ENCODE assay signal across 8 mouse cellular contexts in genomic region chr13:23532262-23533075, GRCm38 (mm10). TPM values are rescaled to one million over a fixed set of nuclear protein-coding genes. Genes with fewer than 3 reads are reported as not detected.
DNase-seq lines count a peak whose midpoint lies in the region; ATAC-seq lines count a peak whose summit lies in the region.

No protein-coding gene starts in this region.

- ATAC-seq in kidney, embryonic 15.5 days (replicated peaks; ENCODE audit: low FRiP score) = no peak
- ATAC-seq in hindbrain, embryonic 14.5 days (ENCODE audit: low FRiP score) = no peak
- ATAC-seq in midbrain, embryonic 15.5 days (replicated peaks) = no peak

- H3K9ac ChIP-seq in kidney, embryonic 15.5 days = peak overlapping the region; percentile 47
- H3K9ac ChIP-seq in hindbrain, embryonic 14.5 days = peak overlapping the region; percentile 84
- H3K9ac ChIP-seq in midbrain, embryonic 15.5 days = peak overlapping the region; percentile 75

- H3K27me3 ChIP-seq in kidney, embryonic 15.5 days = no peaks in the 10 kb centered on the region
- H3K27me3 ChIP-seq in hindbrain, embryonic 14.5 days (ENCODE audit: control insufficient read depth, insufficient read depth, low read length) = no peaks in the 10 kb centered on the region
- H3K27me3 ChIP-seq in midbrain, embryonic 15.5 days (replicated peaks) = no peaks in the 10 kb centered on the region

- no peak for DNase-seq in kidney, postnatal 14 days
- peak; percentile 49 for DNase-seq in R1 (ENCODE audit: low read depth, low spot score)
- DNase-seq in hindbrain, embryonic 14.5 days (ENCODE audit: low spot score) = no peak
- DNase-seq in urinary bladder, postnatal 10 days (ENCODE audit: low spot score) = no peak
- DNase-seq in frontal cortex, postnatal 25 days (ENCODE audit: low spot score in 2 of 2) = no peak
- no peak for DNase-seq in frontal cortex, postnatal 36 days (ENCODE audit: low spot score in 2 of 2)

- peaks cover 46% of the 10 kb centered on the region for H3K4me1 ChIP-seq in kidney, embryonic 15.5 days
- H3K4me1 ChIP-seq in hindbrain, embryonic 14.5 days (replicated peaks; ENCODE audit: control insufficient read depth, insufficient read depth, low read length) = peaks cover 29% of the 10 kb centered on the region
- peaks cover 41% of the 10 kb centered on the region for H3K4me1 ChIP-seq in midbrain, embryonic 15.5 days

- H3K4me2 ChIP-seq in kidney, embryonic 15.5 days = peak overlapping the region; percentile 58
- H3K4me2 ChIP-seq in hindbrain, embryonic 14.5 days (replicated peaks) = peak overlapping the region; percentile 55
- H3K4me2 ChIP-seq in midbrain, embryonic 15.5 days = peak overlapping the region; percentile 85

- H3K27ac ChIP-seq in kidney, embryonic 15.5 days = peak overlapping the region; percentile 98
- H3K27ac ChIP-seq in hindbrain, embryonic 14.5 days = peak overlapping the region; percentile 95
- peak overlapping the region; percentile 96 for H3K27ac ChIP-seq in midbrain, embryonic 15.5 days

- H3K36me3 ChIP-seq in kidney, embryonic 15.5 days = no peaks in the 10 kb centered on the region
- no peaks in the 10 kb centered on the region for H3K36me3 ChIP-seq in hindbrain, embryonic 14.5 days (replicated peaks; ENCODE audit: control insufficient read depth, insufficient read depth)
- no peaks in the 10 kb centered on the region for H3K36me3 ChIP-seq in midbrain, embryonic 15.5 days (replicated peaks)

- peak overlapping the region; percentile 56 for H3K4me3 ChIP-seq in kidney, embryonic 15.5 days (replicated peaks)
- peak overlapping the region; percentile 49 for H3K4me3 ChIP-seq in hindbrain, embryonic 14.5 days (replicated peaks; ENCODE audit: low read length)
- H3K4me3 ChIP-seq in midbrain, embryonic 15.5 days = peak overlapping the region; percentile 54

- no peaks in the 10 kb centered on the region for H3K9me3 ChIP-seq in kidney, embryonic 15.5 days (replicated peaks)
- H3K9me3 ChIP-seq in hindbrain, embryonic 14.5 days (ENCODE audit: control insufficient read depth, low read length) = no peaks in the 10 kb centered on the region
- H3K9me3 ChIP-seq in midbrain, embryonic 15.5 days = no peaks in the 10 kb centered on the region

- WGBS in kidney, embryonic 15.5 days = 24% methylated on average over 9 of the region's 9 CpGs
- WGBS in hindbrain, embryonic 14.5 days = 24% methylated on average over 9 of the region's 9 CpGs
- WGBS in midbrain, embryonic 15.5 days = 24% methylated on average over 9 of the region's 9 CpGs

RNA-seq across cellular contexts. Expression of gene Hist1h2af, which starts 1.2 kb away (rescaled TPM):
- 3.3 and 7.3 TPM in 2 replicates for polyA plus RNA-seq in kidney, embryonic 15.5 days (2015; fragmentation: Nextera tagmentation; extraction: Ambion mirVana)
- polyA plus RNA-seq in hindbrain, embryonic 14.5 days (2014; fragmentation: Nextera tagmentation; extraction: Ambion mirVana) = 0.81 and 3.3 TPM in 2 replicates
- 0.69 TPM in 1 of 2 replicates, not detected in the other for polyA plus RNA-seq in midbrain, embryonic 15.5 days (2015; fragmentation: Nextera tagmentation; extraction: Ambion mirVana)

RNA-seq across cellular contexts. Expression of gene Hist1h4h, which starts 1.6 kb away (rescaled TPM):
- 7.5 and 7.8 TPM in 2 replicates for polyA plus RNA-seq in kidney, embryonic 15.5 days (2015; fragmentation: Nextera tagmentation; extraction: Ambion mirVana)
- 3.2 and 3.3 TPM in 2 replicates for polyA plus RNA-seq in hindbrain, embryonic 14.5 days (2014; fragmentation: Nextera tagmentation; extraction: Ambion mirVana)
- polyA plus RNA-seq in midbrain, embryonic 15.5 days (2015; fragmentation: Nextera tagmentation; extraction: Ambion mirVana) = 3.3 and 5.1 TPM in 2 replicates

RNA-seq across cellular contexts. Expression of gene Hist1h3g, which starts 2.8 kb away (rescaled TPM):
- 6.6 and 6.9 TPM in 2 replicates for polyA plus RNA-seq in kidney, embryonic 15.5 days (2015; fragmentation: Nextera tagmentation; extraction: Ambion mirVana)
- 1.2 TPM in 1 of 2 replicates, not detected in the other for polyA plus RNA-seq in hindbrain, embryonic 14.5 days (2014; fragmentation: Nextera tagmentation; extraction: Ambion mirVana)
- 2.2 TPM in 1 of 2 replicates, not detected in the other for polyA plus RNA-seq in midbrain, embryonic 15.5 days (2015; fragmentation: Nextera tagmentation; extraction: Ambion mirVana)

RNA-seq across cellular contexts. Expression of gene Hist1h2bh, which starts 10.7 kb away (rescaled TPM):
- polyA plus RNA-seq in kidney, embryonic 15.5 days (2015; fragmentation: Nextera tagmentation; extraction: Ambion mirVana) = 0.91 and 1.1 TPM in 2 replicates
- polyA plus RNA-seq in hindbrain, embryonic 14.5 days (2014; fragmentation: Nextera tagmentation; extraction: Ambion mirVana) = 0.22 TPM in 1 of 2 replicates, not detected in the other
- polyA plus RNA-seq in midbrain, embryonic 15.5 days (2015; fragmentation: Nextera tagmentation; extraction: Ambion mirVana) = 0.15 and 0.44 TPM in 2 replicates

RNA-seq across cellular contexts. Expression of gene Hist1h3f, which starts 11.4 kb away (rescaled TPM):
- polyA plus RNA-seq in kidney, embryonic 15.5 days (2015; fragmentation: Nextera tagmentation; extraction: Ambion mirVana) = 0.86 and 1.3 TPM in 2 replicates
- 0.28 and 0.29 TPM in 2 replicates for polyA plus RNA-seq in hindbrain, embryonic 14.5 days (2014; fragmentation: Nextera tagmentation; extraction: Ambion mirVana)
- 0.27 and 0.32 TPM in 2 replicates for polyA plus RNA-seq in midbrain, embryonic 15.5 days (2015; fragmentation: Nextera tagmentation; extraction: Ambion mirVana)
